Mouse (Mus musculus): ENCODE measurements around the gene Bcl11a.

Gene Bcl11a

DNA sequence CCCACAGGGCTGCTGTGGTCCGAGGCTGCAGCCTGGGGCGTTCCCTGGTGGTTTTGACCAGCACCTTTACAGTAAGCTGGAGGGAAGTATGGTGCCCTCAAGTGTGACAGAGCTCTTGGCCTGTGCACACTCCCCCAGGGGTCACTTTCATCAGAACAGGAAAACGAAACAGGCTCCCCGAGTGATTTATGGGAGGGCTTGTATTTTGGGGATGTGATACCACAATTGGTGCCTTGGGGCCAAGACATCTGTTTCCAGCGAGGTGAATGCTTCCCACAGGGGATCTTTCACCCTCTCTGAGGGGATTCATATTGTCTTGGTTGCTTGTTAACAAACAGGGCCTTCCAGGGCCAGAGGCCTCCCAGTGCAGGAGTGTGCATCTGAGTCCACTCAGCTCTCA lies 122.5 kb downstream of the Bcl11a start:
- peak in 1 of 2 experiments; percentile 18 for DNase-seq (ENCODE audit: low spot score in 2 of 2)

GRCm38 (mm10) chr11:24201223-24201622 lies 123.4 kb downstream of the Bcl11a start:
- no peak for DNase-seq (ENCODE audit: low spot score in 2 of 2)

- no peak for DNase-seq (ENCODE audit: low spot score in 2 of 2)
Measured at GRCm38 (mm10) chr11:24202641-24203361, 124.9 kb downstream of the Bcl11a start.

DNA sequence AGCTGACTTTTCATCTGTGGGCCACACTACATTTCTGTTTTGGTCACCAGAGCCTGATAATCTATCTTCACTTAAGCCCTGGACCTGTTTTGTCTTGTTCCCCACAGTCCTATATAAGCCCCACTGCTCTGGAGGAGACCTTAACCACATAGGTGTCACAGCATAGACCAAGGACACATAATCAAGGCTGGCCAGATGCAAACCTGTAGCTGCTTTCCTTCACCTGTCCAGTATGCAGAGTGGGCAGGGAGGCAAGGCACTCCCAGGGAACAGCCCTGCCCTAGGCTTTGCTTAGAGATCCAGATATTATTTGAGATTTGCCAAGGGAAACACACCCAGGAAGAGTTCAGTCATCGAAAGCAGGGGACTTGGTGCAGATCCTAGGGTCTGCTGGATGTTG lies 125.6 kb downstream of the Bcl11a start:
- DNase-seq (ENCODE audit: low spot score in 2 of 2): no peak

DNA sequence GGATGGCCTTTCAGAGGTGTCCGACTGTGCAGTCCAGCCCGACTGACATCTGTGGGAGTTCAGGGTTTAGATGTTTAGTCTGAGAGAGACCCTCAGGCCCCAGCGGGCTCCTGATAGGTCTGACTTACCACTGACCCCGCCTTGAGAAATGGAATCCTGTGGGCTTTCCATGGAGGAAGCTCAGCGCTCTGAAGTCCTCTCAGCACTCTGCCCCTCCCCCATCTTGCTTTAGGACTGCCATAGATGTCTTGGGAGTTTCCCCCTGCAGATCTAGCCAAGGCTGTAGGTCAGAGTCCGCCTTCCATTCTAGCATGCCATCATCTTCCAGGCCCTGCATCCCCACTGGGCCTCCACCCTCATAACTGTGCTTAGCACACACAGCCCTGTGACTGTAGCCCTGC lies 131.1 kb downstream of the Bcl11a start:
- DNase-seq (ENCODE audit: low spot score in 2 of 2): no peak

DNA sequence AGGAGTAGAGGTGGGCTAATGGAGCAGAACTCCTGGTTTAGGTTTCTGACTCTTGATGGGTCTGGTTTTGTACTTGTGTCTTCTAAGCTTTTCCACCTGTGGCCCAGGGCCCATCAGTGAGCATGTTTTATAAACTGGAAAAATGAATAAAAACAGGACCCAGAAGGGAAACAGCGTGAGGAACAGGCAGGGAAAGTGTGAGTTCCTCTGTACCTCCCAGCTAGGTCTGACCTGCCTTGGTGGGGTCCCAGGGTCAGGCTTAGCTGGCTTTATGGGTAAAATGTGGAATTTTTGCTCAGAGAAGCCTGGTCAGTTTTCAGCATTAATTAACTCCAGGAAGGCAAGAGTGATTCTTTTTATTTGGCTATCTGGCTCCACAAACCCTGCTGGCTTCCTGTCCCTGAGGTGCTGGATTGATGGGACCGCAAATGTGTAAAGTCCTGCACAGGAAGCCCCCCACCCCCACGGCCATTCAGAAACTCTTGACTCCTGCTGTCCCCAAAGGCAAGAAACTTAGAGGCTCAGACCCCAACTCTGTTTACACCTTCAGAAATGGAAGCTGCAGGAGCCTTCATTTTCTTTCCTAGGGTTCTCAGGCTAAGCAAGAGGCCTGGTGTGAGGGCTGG lies 136.8 kb downstream of the Bcl11a start:
- no peak for DNase-seq (ENCODE audit: low spot score in 2 of 2)

GRCm38 (mm10) chr11:24217741-24218333 lies 140.0 kb downstream of the Bcl11a start:
- no peak for DNase-seq (ENCODE audit: low spot score in 2 of 2)

DNA sequence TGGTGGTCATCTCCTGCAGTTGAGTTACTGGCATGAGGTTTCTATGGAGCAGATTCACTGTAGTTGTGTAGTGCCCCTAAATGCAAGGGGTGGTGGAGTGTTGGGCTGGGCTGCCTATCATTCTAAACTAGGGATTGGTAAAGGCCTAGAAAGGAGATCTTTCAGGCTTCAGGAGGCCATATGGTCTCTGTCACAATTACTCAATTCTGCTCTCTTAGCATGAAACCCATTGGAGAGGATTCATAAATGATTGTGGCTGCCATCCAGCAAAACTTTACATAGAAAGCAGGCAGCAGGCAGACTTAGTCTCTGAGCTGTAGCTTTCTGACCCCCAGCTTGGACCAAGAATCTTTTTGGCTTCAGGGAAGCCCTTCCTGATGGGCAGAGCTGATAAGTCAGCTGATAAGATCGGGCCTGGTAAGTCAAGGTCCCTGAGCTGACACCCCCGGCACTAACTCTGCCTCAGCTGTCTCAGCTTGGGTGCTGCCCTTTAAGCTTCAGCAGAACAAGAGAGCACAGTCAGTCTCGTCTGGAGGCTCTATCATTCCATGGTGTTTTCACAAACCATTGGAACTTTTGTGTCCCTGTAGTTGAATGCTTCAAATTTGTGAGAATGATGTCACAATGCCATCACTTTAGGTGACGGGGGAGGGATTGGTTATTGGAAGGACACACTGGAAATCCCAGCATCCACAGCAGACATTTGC lies 143.9 kb downstream of the Bcl11a start:
- DNase-seq (ENCODE audit: low spot score in 2 of 2): no peak
